Mouse (Mus musculus): Measurements from ENCODE around the gene Tssc4.

DNA sequence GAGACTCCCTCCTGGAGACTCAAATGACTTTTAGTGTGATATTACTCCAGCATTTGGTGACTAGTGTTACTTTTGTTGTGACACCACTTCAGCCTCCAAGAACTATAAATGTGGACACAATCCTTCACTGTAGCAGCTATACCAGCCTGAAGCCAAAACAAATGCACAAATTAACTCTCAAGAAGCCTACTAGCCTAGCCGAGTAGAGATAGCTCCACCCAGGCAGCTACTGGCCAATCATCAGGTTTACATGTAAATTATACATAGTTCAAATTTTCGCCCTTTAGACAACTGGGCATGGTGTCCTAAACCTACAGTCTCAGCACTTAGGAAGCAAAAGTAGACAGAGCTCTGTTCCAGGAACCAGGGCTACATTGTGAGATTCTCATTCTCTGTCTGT, 17.7 kb upstream of the Tssc4 start:
- TF ChIP-seq CTCF (IDR thresholded peaks at IDR 0.05; ENCODE audit: low read depth) (no peak), EP300 (IDR thresholded peaks at IDR 0.05; ENCODE audit: low read depth) (0 out of 2 replicates have a peak, but pooled peaks have one; percentile 24)

Measured in heart, postnatal 0 days (tissue).